Mouse (Mus musculus): ENCODE measurements around the gene Zfp212.
"Not testable (repeated sequence)": the region's sequence is repeated elsewhere in the genome, so short reads cannot be mapped to it uniquely, and the experiment has no call there.

Gene Zfp212

GRCm38 (mm10) chr6:47943021-47943691 is 22.9 kb downstream of the Zfp212 start:
- peak; percentile 74 for DNase-seq

- DNase-seq: no peak
These were observed 23.4 kb downstream of the Zfp212 start for GRCm38 (mm10) chr6:47943721-47944120.

- no peak for DNase-seq
These were observed 27.1 kb downstream of the Zfp212 start for GRCm38 (mm10) chr6:47947388-47947787.

GRCm38 (mm10) chr6:47953191-47953726 is 33.0 kb downstream of the Zfp212 start, which contains the start of gene Zfp956:
Gene Zfp956, plus strand, starts transcription at chr6:47953390.
- peak; percentile 95 for DNase-seq

GRCm38 (mm10) chr6:47954425-47954824 is 34.1 kb downstream of the Zfp212 start:
- DNase-seq: no peak

- DNase-seq: no peak
These were observed 37.5 kb downstream of the Zfp212 start for GRCm38 (mm10) chr6:47957816-47958215.

- no peak for DNase-seq
These were observed 40.6 kb downstream of the Zfp212 start for GRCm38 (mm10) chr6:47960685-47961421.

- no peak for DNase-seq
These were observed 42.8 kb downstream of the Zfp212 start for GRCm38 (mm10) chr6:47963051-47963450.

- DNase-seq: not testable (repeated sequence)
These were observed 47.9 kb downstream of the Zfp212 start for GRCm38 (mm10) chr6:47968166-47968565.

- DNase-seq: no peak
These were observed 54.3 kb downstream of the Zfp212 start for GRCm38 (mm10) chr6:47974599-47974998.

GRCm38 (mm10) chr6:47978897-47979368 is 58.7 kb downstream of the Zfp212 start:
- DNase-seq: peak; percentile 86
